ENCODE assay signal across 8 mouse cellular contexts in the genomic region with DNA sequence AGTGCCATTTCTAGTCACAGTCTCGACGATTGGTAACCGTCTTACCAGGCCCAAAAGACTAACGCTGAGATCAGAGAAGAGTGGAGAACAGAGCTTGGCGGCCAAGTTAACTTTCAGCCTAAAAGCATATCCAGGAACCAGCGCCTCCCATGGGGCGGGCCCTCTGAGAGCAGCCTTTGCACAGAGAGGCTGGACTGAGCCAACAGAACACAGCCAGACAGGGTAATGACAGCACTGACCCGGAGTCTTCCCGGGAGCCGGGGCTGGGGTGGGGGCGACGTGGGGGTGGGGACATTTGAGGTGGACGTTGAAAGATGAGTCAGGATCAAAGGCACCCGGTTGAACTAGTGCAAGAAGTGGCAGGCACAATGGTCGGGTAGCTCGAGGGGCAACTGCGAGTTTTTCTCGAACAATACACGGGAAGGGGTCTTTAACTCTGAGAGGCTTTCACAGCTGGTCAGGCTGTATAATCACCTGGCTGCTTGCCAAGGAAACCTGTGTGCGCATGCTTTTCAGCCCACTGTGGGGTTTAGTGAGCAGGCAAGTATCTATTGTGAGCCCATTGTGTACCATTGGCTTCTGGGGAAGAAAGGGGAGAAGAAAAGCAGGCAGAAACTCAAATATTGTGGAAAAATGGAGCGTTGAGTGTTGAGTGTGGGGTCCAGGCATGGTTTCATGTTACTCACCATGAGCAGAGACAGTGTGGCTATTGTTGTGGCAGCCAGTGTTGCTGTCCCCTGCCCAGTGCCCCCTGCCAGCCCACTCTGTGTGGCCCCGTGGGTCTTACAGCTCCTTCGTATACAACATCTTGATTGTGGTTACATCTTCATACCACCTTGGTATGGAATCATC. TPM values are rescaled to one million over a fixed set of nuclear protein-coding genes. Genes with fewer than 3 reads are reported as not detected.
DNase-seq lines count a peak whose midpoint lies in the region; ATAC-seq lines count a peak whose summit lies in the region.

No protein-coding gene starts in this region.

- peak; percentile 93 for ATAC-seq in forebrain, embryonic 11.5 days (replicated peaks; ENCODE audit: low FRiP score)
- ATAC-seq in hindbrain, embryonic 11.5 days (ENCODE audit: low FRiP score) = peak; percentile 94
- ATAC-seq in limb, embryonic 13.5 days (ENCODE audit: low FRiP score, low read depth) = peak; percentile 87
- ATAC-seq in stomach, embryonic 16.5 days (ENCODE audit: insufficient read depth, low FRiP score) = peak; percentile 75

- H3K27me3 ChIP-seq in forebrain, embryonic 11.5 days (ENCODE audit: control insufficient read depth, insufficient read depth, low read length) = no peaks in the 10 kb centered on the region
- H3K27me3 ChIP-seq in hindbrain, embryonic 11.5 days (ENCODE audit: control insufficient read depth, insufficient read depth, low read length) = no peaks in the 10 kb centered on the region
- 0 out of 2 replicates have a peak, but pooled peaks cover 3% of the 10 kb centered on the region for H3K27me3 ChIP-seq in limb, embryonic 13.5 days
- no peaks in the 10 kb centered on the region for H3K27me3 ChIP-seq in stomach, embryonic 16.5 days (ENCODE audit: control insufficient read depth, insufficient read depth, low read length)

- H3K27ac ChIP-seq in forebrain, embryonic 11.5 days (ENCODE audit: low read depth, low read length) = peak overlapping the region; percentile 60
- H3K27ac ChIP-seq in hindbrain, embryonic 11.5 days (ENCODE audit: low read depth, low read length) = peak overlapping the region; percentile 67
- peak overlapping the region; percentile 34; the same call in 1 of the 2 replicates for H3K27ac ChIP-seq in limb, embryonic 13.5 days
- H3K27ac ChIP-seq in stomach, embryonic 16.5 days (ENCODE audit: low read length) = peak overlapping the region; percentile 28; the same call in 1 of the 2 replicates

- H3K9ac ChIP-seq in forebrain, embryonic 11.5 days (ENCODE audit: low read length) = no peak overlapping the region; the same call in 1 of the 2 replicates
- H3K9ac ChIP-seq in hindbrain, embryonic 11.5 days (ENCODE audit: low read depth, low read length) = no peak overlapping the region
- H3K9ac ChIP-seq in limb, embryonic 13.5 days = no peak overlapping the region
- H3K9ac ChIP-seq in stomach, embryonic 16.5 days (ENCODE audit: low read length) = no peak overlapping the region

- H3K9me3 ChIP-seq in forebrain, embryonic 11.5 days (ENCODE audit: control insufficient read depth, low read length) = no peaks in the 10 kb centered on the region
- no peaks in the 10 kb centered on the region for H3K9me3 ChIP-seq in hindbrain, embryonic 11.5 days (ENCODE audit: control insufficient read depth, low read length)
- H3K9me3 ChIP-seq in limb, embryonic 13.5 days = no peaks in the 10 kb centered on the region
- H3K9me3 ChIP-seq in stomach, embryonic 16.5 days (replicated peaks; ENCODE audit: control insufficient read depth, low read length) = no peaks in the 10 kb centered on the region

- peaks cover 13% of the 10 kb centered on the region; the same call in 1 of the 2 replicates for H3K4me1 ChIP-seq in forebrain, embryonic 11.5 days (replicated peaks; ENCODE audit: control insufficient read depth, insufficient read depth, low read length)
- peaks cover 3% of the 10 kb centered on the region; the same call in 1 of the 2 replicates for H3K4me1 ChIP-seq in hindbrain, embryonic 11.5 days (replicated peaks; ENCODE audit: control insufficient read depth, insufficient read depth, low read length)
- peaks cover 20% of the 10 kb centered on the region for H3K4me1 ChIP-seq in limb, embryonic 13.5 days
- H3K4me1 ChIP-seq in stomach, embryonic 16.5 days (ENCODE audit: control insufficient read depth, insufficient read depth, low read length) = peaks cover 5% of the 10 kb centered on the region

- WGBS in forebrain, embryonic 11.5 days = 31% methylated on average over 23 of the region's 23 CpGs
- 26% methylated on average over 23 of the region's 23 CpGs for WGBS in hindbrain, embryonic 11.5 days
- 33% methylated on average over 23 of the region's 23 CpGs for WGBS in limb, embryonic 13.5 days
- 35% methylated on average over 23 of the region's 23 CpGs for WGBS in stomach, embryonic 16.5 days

- DNase-seq in adrenal gland, adult 2 months = peak; percentile 18
- no peak for DNase-seq in adrenal gland, postnatal 4 days (ENCODE audit: low spot score in 2 of 2)
- DNase-seq in forebrain, embryonic 11.5 days (ENCODE audit: low spot score) = peak; percentile 85
- peak; percentile 81 for DNase-seq in hindbrain, embryonic 11.5 days (ENCODE audit: low spot score)
- no peak for DNase-seq in spleen, postnatal 10 days (ENCODE audit: low spot score in 2 of 2)
- no peak for DNase-seq in c-Kit-positive CD71-positive TER-119-positive erythroid progenitor cells, embryonic 14.5 days (ENCODE audit: low spot score)

- no peak overlapping the region for H3K4me3 ChIP-seq in forebrain, embryonic 11.5 days (ENCODE audit: low read depth, low read length)
- H3K4me3 ChIP-seq in hindbrain, embryonic 11.5 days (ENCODE audit: low read depth, low read length) = no peak overlapping the region
- H3K4me3 ChIP-seq in limb, embryonic 13.5 days = no peak overlapping the region
- H3K4me3 ChIP-seq in stomach, embryonic 16.5 days (replicated peaks; ENCODE audit: low read length) = no peak overlapping the region

- H3K36me3 ChIP-seq in forebrain, embryonic 11.5 days (ENCODE audit: control insufficient read depth, insufficient read depth, low read length) = no peaks in the 10 kb centered on the region
- H3K36me3 ChIP-seq in hindbrain, embryonic 11.5 days (ENCODE audit: control insufficient read depth, insufficient read depth, low read length) = no peaks in the 10 kb centered on the region
- no peaks in the 10 kb centered on the region for H3K36me3 ChIP-seq in limb, embryonic 13.5 days
- no peaks in the 10 kb centered on the region for H3K36me3 ChIP-seq in stomach, embryonic 16.5 days (ENCODE audit: control insufficient read depth, insufficient read depth, low read length)

- H3K4me2 ChIP-seq in forebrain, embryonic 11.5 days (ENCODE audit: low read depth, low read length, severe bottlenecking) = peak overlapping the region; percentile 8
- no peak overlapping the region; the same call in 1 of the 2 replicates for H3K4me2 ChIP-seq in hindbrain, embryonic 11.5 days (replicated peaks; ENCODE audit: low read depth, low read length)
- H3K4me2 ChIP-seq in limb, embryonic 13.5 days (replicated peaks) = peak overlapping the region; percentile 30; the same call in 1 of the 2 replicates
- H3K4me2 ChIP-seq in stomach, embryonic 16.5 days (ENCODE audit: low read depth, low read length) = peak overlapping the region; percentile 36

RNA-seq across cellular contexts. Expression of a gene that starts 13.9 kb away (rescaled TPM):
- total RNA-seq in adrenal gland, adult 2 months (2021) = 1 to 10 TPM in 1 of 2 experiments, under 1 TPM in 1; 0.49 to 2.3 TPM
- 0.15 and 0.18 TPM in 2 replicates for polyA plus RNA-seq in adrenal gland, adult 2 months (2012; rRNA removed)
- 1 to 10 TPM; 2.8 to 3.1 TPM for total RNA-seq in adrenal gland, postnatal 4 days (2021)
- polyA plus RNA-seq in forebrain, embryonic 11.5 days (2014; fragmentation: Nextera tagmentation; extraction: Ambion mirVana) = 2.2 and 2.4 TPM in 2 replicates
- 2.4 and 3.2 TPM in 2 replicates for polyA plus RNA-seq in hindbrain, embryonic 11.5 days (2014; fragmentation: Nextera tagmentation; extraction: Ambion mirVana)
- 1.8 and 2.2 TPM in 2 replicates for polyA plus RNA-seq in limb, embryonic 13.5 days (2015; fragmentation: Nextera tagmentation; extraction: Ambion mirVana)
- 1.5 and 1.7 TPM in 2 replicates for polyA plus RNA-seq in stomach, embryonic 16.5 days (2015; fragmentation: Nextera tagmentation; extraction: Ambion mirVana)

Comparison
In these comparisons a context has a peak if more than half of its experiments do, and no peak if none do; other contexts are left out.
1. DNase-seq: peak in adrenal gland, adult 2 months (single experiment), forebrain, embryonic 11.5 days (single experiment) and hindbrain, embryonic 11.5 days (single experiment); none in adrenal gland, postnatal 4 days (0 of 2), spleen, postnatal 10 days (0 of 2) and c-Kit-positive CD71-positive TER-119-positive erythroid progenitor cells, embryonic 14.5 days (single experiment).
2. Peak in every context shown above with its lines, with median percentiles within 50 percentile points of each other: ATAC-seq and H3K27ac ChIP-seq.